Mouse (Mus musculus) granulocyte monocyte progenitor cell, adult 5-6 weeks (primary cell): Measurements from ENCODE around the gene Gxylt2. TPM values are rescaled to one million over a fixed set of nuclear protein-coding genes. Genes with fewer than 3 reads are reported as not detected.

ENCODE experiments used
- ATAC-seq: replicated peaks from 2 replicates; pipeline ENCODE4 v1.8.0; 2016; ENCODE audit warnings: mild to moderate bottlenecking, moderate TSS enrichment, inconsistent platforms; ENCODE audit not compliant: poor library complexity, severe bottlenecking
- total RNA-seq, 2 experiments: library from RNA; stranded (forward) in 1 of 2; stranded (reverse) in 1 of 2; fragments of 200-712, 200-1000 nt in 1 of 2; fragments of >200 nt in 1 of 2; fragmentation: Nextera tagmentation in 1 of 2; gene quantifications; 2 replicates each; pipeline ENCODE4 v1.2.3; 2014 to 2017

Gene Gxylt2
- total RNA-seq, 2 experiments from 2014 or later: not detected

DNA sequence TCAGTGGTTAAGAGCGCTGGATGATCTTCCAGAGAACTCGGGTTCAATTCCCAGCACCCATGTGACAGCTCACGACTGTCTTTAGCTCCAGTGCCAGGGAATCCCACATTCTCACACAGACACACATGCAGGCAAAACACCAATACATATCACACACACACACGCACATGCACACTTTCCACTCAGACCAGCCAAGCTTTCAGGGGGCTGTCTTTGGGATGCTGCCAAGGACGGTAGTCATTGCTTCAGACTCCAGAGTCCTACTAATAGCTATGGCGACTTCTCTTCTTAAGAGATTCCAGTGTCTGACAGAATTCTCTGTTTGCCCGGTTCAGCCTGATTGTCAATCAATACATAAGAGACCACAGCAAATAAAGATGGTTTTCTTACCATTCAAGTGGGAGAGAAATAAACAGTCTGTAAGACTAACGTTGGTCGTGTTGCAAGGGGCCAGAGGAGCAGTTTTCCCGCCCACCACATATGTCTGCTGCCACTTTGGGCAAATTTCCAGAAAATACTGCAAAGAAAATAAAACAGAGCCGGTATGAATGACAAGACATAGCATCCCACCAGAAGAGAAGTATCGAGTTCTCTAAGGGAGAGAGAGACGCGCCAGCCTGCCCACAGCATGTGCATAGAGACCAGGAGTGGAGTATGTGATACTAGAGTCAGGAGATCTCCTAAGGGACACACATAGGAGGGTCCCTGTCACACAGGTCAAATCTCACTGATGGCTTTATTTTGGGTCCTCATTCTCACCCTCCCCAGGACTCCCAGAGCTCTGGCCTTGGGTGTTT, 88.6 kb downstream of the Gxylt2 start:
- ATAC-seq: no peak

- ATAC-seq: no peak
Observed at GRCm38 (mm10) chr6:100795797-100796196, 91.3 kb downstream of the Gxylt2 start.

DNA sequence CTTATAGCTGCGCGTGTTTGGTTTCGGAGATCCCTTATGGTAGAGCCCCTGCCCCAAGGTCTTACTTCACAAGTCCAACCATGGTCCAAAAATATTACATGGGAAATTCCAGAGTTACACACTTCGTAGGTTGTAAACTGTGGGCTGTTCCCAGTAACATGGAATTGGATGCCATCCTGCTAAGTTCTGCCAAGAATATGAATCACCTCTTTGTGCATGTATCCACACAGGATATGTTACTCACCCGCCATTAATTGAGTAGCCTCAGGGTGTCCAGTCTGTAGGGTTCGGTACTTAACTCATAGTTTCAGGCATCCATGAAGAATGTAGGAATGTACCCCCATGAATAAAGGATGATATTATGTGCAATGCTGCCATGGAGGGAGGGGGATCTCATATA, 94.8 kb downstream of the Gxylt2 start:
- no peak for ATAC-seq

GRCm38 (mm10) chr6:100799766-100800165, 95.2 kb downstream of the Gxylt2 start:
- no peak for ATAC-seq

DNA sequence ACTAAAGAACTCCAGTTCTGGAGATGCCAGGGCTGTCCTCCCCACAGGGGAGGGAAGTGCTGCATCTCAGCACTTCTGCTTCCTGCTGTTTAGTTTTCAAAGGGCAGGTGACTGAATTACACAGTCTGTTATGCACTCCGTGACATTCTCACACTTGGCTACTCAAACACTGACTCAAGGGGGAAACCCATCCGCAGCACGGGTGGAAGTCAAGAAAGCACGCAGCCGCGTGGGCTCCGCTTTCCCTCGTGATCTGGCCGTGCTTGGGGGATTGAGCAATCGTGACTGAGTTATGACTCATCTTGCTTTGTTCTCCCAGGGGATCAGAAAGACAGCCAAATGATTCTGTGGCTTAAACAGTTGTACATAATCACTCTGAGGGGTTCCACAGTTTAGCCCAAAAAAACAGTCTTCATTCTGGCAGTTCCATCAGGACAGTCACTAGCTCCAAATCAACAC, 96.0 kb downstream of the Gxylt2 start:
- peak; percentile 92 for ATAC-seq

DNA sequence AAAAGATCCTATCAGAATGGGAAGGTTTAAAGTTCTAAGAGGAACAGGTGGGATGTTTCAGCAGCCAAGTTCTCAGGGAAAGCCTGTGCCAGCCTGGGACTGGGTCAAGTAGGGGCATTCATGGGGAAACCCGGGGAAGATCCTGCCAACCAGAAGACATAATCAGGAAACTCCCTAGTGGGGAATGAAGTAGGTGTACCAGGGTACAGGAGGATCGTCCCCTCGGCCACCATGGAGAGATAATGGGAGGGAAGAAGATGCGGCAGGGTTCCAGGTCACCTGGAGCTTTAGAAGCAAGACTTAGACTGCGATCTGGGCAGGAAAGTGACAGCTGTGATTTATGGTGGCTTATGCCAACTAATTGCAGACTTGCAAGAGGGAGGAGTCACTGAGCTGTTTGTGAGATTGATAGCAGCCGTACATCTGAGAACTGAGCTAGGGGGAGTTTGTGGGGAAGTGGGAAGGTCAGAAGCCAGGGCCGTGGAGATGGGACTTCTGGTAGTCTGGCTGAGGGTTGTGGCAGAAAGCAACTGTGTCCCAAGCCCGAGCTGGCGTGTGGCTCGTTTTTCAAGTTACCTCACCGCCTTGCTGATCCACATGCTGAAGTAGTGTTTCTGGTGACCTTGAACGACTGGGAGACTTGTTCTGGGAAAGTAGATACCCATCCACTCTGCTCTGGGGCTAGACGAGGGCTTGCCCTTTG, 98.0 kb downstream of the Gxylt2 start:
- ATAC-seq: no peak

GRCm38 (mm10) chr6:100803250-100803649, 98.7 kb downstream of the Gxylt2 start:
- no peak for ATAC-seq

DNA sequence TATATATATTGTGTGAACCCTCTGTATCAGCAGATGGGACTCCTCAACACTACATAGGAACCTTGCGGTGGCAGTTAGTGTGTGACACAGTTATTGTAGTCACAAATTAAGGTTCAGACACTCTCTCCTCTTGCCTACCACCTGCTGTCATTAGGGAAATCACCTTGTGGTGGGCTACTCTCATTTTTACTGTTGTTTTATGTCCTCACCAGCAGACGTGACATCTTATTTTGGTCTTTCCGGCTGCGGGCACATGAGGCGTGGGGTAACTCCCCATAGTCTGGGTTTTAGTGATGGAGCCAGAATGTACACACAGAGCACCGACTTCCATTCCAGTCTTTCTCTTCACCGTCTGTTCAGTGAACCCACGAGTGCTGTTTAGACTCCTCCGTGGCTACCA, 102.7 kb downstream of the Gxylt2 start:
- ATAC-seq: no peak

DNA sequence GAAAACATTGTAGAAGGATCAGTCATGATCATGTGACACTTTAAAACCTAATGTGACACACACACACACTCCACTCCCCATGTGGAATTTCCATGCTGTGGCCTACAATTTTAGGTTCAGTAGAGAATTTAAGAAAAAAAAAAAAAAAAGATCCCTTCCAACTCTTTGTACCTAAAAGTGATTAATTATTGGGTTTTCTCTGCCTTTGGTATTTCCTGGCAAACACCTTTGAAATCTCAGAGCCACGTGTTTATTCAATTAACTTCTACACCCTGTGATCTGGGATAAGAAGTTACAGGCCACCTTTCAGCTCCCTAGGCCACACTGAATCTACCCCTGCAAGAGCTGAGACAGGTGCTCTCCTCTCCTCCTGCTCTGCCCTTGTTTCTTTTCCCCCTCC, 103.2 kb downstream of the Gxylt2 start:
- no peak for ATAC-seq

DNA sequence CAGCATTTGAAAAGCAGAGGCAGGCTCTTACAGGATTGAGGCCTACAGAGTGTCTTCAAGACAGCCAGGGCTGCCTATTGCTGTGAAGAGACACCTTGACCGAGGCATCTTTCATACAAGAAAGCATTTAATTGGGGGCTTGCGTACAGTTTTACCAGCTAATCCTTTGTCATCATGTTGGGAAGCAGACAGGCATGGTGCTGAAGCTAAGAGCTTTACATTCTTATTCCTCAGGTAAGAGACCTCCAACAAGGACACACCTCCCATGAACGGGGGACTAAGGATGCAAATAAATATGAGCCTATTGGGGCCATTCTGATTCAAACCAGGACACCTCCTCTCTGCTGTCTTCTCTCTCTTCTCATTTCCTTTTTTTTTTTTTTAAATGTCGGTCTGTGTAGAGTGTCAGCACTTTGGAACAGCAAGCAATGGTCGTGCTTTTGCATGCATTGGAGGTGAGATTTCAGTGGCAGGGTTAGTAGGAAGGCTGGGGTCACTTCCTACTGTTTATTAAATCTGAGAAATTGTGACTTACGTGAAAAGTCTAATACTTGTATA, 103.8 kb downstream of the Gxylt2 start:
- no peak for ATAC-seq

GRCm38 (mm10) chr6:100810117-100810516, 105.6 kb downstream of the Gxylt2 start:
- ATAC-seq: no peak

GRCm38 (mm10) chr6:100811731-100812130, 107.2 kb downstream of the Gxylt2 start:
- ATAC-seq: no peak

- no peak for ATAC-seq
Observed at GRCm38 (mm10) chr6:100821367-100821766, 116.8 kb downstream of the Gxylt2 start.

GRCm38 (mm10) chr6:100823356-100823755, 118.8 kb downstream of the Gxylt2 start:
- ATAC-seq: no peak

GRCm38 (mm10) chr6:100824381-100824965, 119.9 kb downstream of the Gxylt2 start:
- ATAC-seq: no peak

DNA sequence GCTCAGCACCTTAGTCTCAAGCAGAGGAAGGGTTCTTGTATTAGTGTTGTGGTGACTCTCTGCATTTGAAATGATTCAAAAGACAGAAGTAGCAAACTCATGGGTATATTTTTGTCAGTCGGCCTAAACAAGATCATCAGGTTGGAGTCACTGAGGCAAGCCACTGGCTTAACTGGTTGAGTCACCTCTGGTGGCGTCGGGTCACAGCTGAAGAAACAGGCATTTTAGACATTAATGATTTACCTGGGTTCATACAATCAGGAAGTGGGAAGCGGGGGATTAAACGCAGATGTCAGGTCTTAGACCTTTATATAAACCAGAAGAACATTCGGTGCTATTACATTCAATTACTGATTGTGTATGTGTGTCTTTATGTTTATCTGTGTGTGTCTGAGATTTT, 121.5 kb downstream of the Gxylt2 start:
- no peak for ATAC-seq

- ATAC-seq: no peak
Observed at GRCm38 (mm10) chr6:100828565-100828964, 124.0 kb downstream of the Gxylt2 start.

- no peak for ATAC-seq
Observed at GRCm38 (mm10) chr6:100829770-100830169, 125.2 kb downstream of the Gxylt2 start.

DNA sequence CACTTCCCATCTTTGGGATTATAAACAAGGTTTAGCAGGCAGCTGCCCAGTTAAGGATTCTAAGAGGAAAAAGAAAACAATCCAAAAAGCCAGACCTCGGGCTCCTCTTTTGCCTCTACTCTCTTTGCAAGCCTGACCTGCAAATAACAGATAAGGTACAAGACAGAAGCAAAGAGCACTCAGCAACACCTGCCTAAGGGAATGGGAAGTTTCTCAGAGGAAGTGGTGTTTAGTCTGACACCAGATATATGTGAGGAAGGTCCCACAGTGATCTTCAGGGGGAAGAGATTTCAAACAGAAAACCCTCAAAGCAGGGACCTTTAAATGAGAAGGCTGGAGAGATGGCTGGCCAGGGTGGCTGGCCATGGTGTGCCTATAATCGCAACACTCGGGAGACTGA, 126.7 kb downstream of the Gxylt2 start:
- ATAC-seq: no peak

GRCm38 (mm10) chr6:100831751-100832150, 127.2 kb downstream of the Gxylt2 start:
- no peak for ATAC-seq

DNA sequence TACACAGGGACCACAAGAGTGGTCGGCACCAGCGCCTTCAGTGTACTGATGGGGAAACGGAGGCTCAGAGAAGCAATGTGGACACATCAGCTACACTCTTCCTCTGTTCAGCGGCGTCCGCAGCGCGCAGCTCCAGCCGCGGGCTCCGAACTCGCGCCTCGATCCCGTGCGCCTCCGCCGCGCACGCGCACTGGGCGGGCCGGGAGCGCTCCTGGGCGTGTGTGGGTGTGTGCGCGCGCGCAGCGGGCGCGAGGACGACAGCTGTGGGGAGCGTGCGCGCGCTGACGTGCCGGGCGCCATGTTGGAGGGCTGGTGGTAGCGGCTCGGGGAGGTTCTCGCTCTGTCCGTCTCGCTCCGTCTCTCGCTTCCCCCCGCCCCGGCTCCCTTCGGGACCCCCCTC, 128.8 kb downstream of the Gxylt2 start, which contains the start of gene Ppp4r2:
Gene Ppp4r2 (plus strand): TSS at position 268 of the 400 bp plus-strand sequence.
- peak; percentile 95 for ATAC-seq
